Mouse (Mus musculus): ENCODE data around the gene Eif4a3. TPM values are rescaled to one million over a fixed set of nuclear protein-coding genes. Genes with fewer than 3 reads are reported as not detected.
"Not testable (repeated sequence)": the region's sequence is repeated elsewhere in the genome, so short reads cannot be mapped to it uniquely, and the experiment has no call there.

Gene Eif4a3
- total and polyA plus RNA-seq, 2 experiments from 2014 or later = 192 to 266 TPM

DNA sequence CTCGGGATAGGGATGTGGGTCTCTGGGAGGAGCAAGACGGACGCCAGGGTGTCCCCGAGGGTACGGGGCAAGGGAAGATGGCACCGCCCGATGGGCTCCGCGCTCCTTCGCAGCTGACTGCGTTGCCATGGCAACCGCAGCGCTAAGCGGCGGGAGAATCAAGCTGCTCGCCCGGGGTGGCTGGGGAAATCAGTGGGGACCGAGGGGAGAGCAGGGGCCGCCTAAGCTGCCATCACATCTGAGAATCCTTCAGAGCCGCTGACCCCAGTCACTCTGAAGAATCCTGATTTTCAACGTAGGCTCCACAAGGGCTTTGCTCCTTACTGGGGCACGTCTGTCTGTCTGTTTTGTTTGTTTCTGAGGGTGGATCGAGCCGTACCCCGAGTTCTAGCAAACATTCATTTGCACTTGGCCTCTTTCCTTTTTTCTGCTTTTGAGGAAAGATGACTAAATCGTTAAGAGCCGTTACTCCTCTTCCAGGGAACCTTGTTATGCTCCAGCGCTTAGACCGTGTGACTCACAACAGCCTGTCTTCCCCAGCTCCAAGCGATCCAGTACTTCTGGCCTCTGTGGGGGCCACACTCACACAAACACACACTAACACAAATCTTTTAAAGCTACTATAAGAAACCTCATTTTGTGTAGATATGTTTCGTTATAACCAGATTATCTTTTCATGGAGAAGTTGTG is 502 bp upstream of the Eif4a3 start:
- ATAC-seq (peak; percentile 5; the same call in 1 of the 2 replicates), DNase-seq (no peak)
- Histone ChIP-seq H3K4me2 (ENCODE audit: low read depth) (peak overlapping the region; percentile 78), H3K27ac (ENCODE audit: low read depth, low read length) (peak overlapping the region; percentile 98), H3K27me3 (ENCODE audit: insufficient read depth, low read length) (no peaks in the 10 kb centered on the region; the same call in 1 of the 2 replicates), H3K9ac (peak overlapping the region; percentile 85), H3K36me3 (ENCODE audit: insufficient read depth) (peaks cover 25% of the 10 kb centered on the region), H3K9me3 (ENCODE audit: low read length) (no peaks in the 10 kb centered on the region), H3K4me1 (ENCODE audit: insufficient read depth) (peaks cover 14% of the 10 kb centered on the region; the same call in 1 of the 2 replicates), H3K4me3 (ENCODE audit: low read depth, low read length) (peak overlapping the region; percentile 75)
- TF ChIP-seq CTCF (IDR thresholded peaks at IDR 0.05; ENCODE audit: low read depth) = no peak; the same call in 1 of the 2 replicates
- WGBS = 2% methylated on average over 31 of the region's 31 CpGs

DNA sequence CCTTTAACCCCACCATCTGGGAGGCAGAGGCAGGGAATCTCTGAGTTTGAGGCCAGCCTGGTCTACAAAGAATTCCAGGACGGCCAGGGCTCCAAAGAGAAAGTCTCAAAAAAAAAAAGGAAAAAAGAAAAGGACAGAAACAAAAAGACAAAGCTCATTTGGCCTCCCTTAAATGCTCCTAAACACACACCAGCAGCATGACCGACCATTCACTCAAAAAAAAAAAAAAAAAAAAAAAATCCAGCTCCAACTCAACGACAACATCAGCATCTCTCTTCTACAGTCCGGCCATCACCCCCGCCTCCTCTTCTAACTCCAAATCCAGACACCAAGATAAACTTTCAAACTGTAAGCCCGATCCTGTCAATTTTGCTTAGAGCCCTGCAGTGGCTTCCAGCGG is 972 bp downstream of the Eif4a3 start:
- Histone ChIP-seq H3K4me3 (ENCODE audit: low read depth, low read length) (peak overlapping the region; percentile 75), H3K27me3 (ENCODE audit: insufficient read depth, low read length) (no peaks in the 10 kb centered on the region), H3K4me1 (ENCODE audit: insufficient read depth) (peaks cover 14% of the 10 kb centered on the region; the same call in 1 of the 2 replicates), H3K4me2 (ENCODE audit: low read depth) (peak overlapping the region; percentile 62), H3K27ac (ENCODE audit: low read depth, low read length) (no peak overlapping the region), H3K9ac (peak overlapping the region; percentile 85), H3K9me3 (ENCODE audit: low read length) (no peaks in the 10 kb centered on the region), H3K36me3 (ENCODE audit: insufficient read depth) (peaks cover 40% of the 10 kb centered on the region)
- DNase-seq = no peak
- TF ChIP-seq CTCF (IDR thresholded peaks at IDR 0.05; ENCODE audit: low read depth) = no peak
- WGBS = 17% methylated on average over 7 of the region's 7 CpGs
- ATAC-seq = no peak

DNA sequence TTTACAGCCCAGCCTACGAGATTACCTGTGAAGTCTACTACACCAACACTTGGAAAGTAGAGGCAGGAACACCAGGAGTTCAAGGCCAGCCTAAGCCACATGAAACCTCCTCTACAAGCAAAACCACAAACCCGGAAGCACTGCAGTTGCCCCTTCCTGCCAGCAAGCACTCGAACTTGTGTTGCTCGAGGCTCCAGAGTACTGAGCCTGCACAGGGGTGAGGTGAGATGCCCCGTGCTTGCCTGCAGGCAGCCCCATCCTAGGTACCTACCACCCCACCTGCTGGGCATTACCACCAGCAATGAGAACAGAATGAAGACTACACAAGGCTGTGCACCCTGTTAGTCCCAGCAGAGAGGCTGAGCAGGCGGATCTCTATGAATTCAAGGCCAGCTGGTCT is 1.9 kb downstream of the Eif4a3 start:
- DNase-seq (no peak), ATAC-seq (no peak)
- no peaks in the 10 kb centered on the region for H3K9me3 ChIP-seq (ENCODE audit: low read length)
- 77% methylated on average over 6 of the region's 6 CpGs for WGBS
- no peak overlapping the region for H3K9ac ChIP-seq
- H3K36me3 ChIP-seq (ENCODE audit: insufficient read depth) = peaks cover 49% of the 10 kb centered on the region
- 0 out of 2 replicates have a peak overlapping the region, but pooled peaks have one; percentile 62 for H3K4me2 ChIP-seq (ENCODE audit: low read depth)
- no peak overlapping the region for H3K4me3 ChIP-seq (ENCODE audit: low read depth, low read length)
- H3K4me1 ChIP-seq (ENCODE audit: insufficient read depth) = peaks cover 14% of the 10 kb centered on the region; the same call in 1 of the 2 replicates
- no peaks in the 10 kb centered on the region for H3K27me3 ChIP-seq (ENCODE audit: insufficient read depth, low read length)
- TF ChIP-seq CTCF (IDR thresholded peaks at IDR 0.05; ENCODE audit: low read depth) = no peak
- H3K27ac ChIP-seq (ENCODE audit: low read depth, low read length) = no peak overlapping the region

DNA sequence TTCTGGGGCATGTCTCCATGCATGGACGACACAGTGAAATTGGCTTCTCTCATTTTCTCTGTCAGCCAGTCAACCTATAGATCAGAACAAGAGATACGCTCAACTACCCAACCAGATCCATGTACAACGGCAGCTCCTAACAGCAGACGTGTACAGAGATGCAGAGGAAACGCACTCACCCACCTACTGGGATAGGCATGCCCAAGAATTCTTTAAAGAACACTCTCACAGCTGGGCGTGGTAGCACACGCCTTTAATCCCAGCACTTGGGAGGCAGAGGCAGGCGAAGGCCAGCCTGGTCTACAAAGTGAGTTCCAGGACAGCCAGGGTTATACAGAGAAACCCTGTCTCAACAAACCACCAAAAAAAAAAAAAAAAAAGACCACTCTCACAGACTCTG is 7.0 kb downstream of the Eif4a3 start:
- not testable (repeated sequence) for H3K4me1 ChIP-seq (ENCODE audit: insufficient read depth); H3K27ac ChIP-seq (ENCODE audit: low read depth, low read length); H3K9me3 ChIP-seq (ENCODE audit: low read length); H3K9ac ChIP-seq; H3K4me3 ChIP-seq (ENCODE audit: low read depth, low read length); DNase-seq; H3K27me3 ChIP-seq (ENCODE audit: insufficient read depth, low read length); H3K4me2 ChIP-seq (ENCODE audit: low read depth); ATAC-seq
- H3K36me3 ChIP-seq (ENCODE audit: insufficient read depth) = peaks cover 93% of the 10 kb centered on the region
- 97% methylated on average over 8 of the region's 8 CpGs for WGBS

DNA sequence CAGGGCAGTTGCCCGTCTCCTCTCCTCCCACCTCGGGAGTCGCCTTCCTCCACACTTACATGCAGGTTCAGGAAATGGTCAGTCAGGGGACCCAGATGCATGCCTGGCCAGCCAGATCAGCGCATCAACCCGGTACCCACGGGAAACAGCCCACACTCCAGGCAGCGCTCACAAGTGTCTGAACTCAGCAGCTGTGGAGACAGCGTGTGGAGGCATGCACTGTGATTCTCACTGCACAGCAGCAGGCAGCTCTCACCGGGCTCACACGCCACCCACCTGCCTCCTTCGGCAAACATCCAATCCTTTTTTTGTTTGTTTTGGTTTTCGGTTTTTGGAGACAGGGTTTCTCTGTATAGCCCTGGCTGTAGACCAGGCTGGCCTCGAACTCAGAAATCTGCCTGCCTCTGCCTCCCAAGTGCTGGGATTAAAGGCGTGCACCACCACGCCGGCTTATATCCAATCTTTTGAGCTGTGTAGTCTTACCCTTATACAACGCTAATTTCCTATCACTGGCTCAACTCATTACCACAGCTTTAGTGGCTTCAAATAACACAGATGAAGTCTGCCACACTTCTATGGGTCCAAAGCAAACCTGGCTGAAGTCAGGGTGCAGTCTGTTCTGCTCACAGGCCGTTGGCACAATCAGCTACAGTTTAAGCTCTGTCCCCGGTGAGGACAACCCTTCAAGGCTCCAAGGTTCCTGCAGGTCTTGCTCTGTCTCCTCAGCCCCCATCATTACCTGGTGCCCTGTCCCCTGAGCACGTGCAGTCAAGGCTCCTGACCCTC is 12.5 kb downstream of the Eif4a3 start:
- H3K4me1 ChIP-seq (ENCODE audit: insufficient read depth) = no peaks in the 10 kb centered on the region
- no peak for TF ChIP-seq CTCF (IDR thresholded peaks at IDR 0.05; ENCODE audit: low read depth)
- H3K27me3 ChIP-seq (ENCODE audit: insufficient read depth, low read length) = no peaks in the 10 kb centered on the region
- ATAC-seq (no peak), DNase-seq (no peak)
- no peak overlapping the region for H3K4me2 ChIP-seq (ENCODE audit: low read depth)
- WGBS = 86% methylated on average over 20 of the region's 20 CpGs
- H3K36me3 ChIP-seq (ENCODE audit: insufficient read depth) = peaks cover 87% of the 10 kb centered on the region
- H3K27ac ChIP-seq (ENCODE audit: low read depth, low read length) = no peak overlapping the region
- H3K4me3 ChIP-seq (ENCODE audit: low read depth, low read length) = no peak overlapping the region
- no peak overlapping the region for H3K9ac ChIP-seq
- H3K9me3 ChIP-seq (ENCODE audit: low read length) = no peaks in the 10 kb centered on the region

DNA sequence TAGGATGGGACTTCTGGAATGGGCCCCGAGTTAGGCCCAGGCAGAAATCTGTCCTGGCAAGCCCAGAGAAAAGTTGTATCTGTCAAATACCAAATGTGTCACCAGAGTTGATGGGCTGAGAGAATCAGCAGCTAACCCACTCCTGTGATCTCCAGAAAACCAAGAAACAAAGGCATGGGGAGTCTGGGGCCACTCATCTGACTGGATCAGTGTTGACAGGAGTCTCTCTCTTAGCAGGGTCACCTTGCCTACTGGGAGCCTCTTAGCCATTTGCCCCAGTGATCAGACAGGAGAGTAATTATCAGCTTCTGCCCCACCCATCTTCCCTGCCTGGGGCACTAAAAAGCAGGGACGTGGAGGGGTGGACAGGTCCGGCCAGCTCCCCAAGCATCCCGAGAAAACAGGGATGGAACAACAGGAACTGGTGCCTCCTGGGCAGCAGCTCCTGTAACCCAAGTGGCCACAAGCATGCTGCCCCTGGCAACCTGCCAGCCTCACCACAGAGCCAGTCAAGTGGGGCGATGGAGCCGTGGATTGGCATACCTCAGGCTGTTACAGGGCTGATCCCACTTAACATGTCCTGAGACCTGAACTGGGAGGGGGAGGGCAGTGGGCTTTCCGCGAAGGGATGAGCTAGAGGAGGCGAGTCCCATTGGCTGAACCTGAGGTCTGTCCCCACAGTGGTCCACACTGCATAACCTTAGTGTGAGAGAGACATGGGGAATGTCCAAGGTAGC is 13.9 kb downstream of the Eif4a3 start:
- no peak for ATAC-seq
- no peak overlapping the region for H3K9ac ChIP-seq
- H3K9me3 ChIP-seq (ENCODE audit: low read length) = no peaks in the 10 kb centered on the region
- no peak overlapping the region for H3K4me3 ChIP-seq (ENCODE audit: low read depth, low read length)
- peaks cover 84% of the 10 kb centered on the region for H3K36me3 ChIP-seq (ENCODE audit: insufficient read depth)
- no peaks in the 10 kb centered on the region for H3K4me1 ChIP-seq (ENCODE audit: insufficient read depth)
- no peak overlapping the region for H3K4me2 ChIP-seq (ENCODE audit: low read depth)
- 66% methylated on average over 9 of the region's 9 CpGs for WGBS
- no peak overlapping the region for H3K27ac ChIP-seq (ENCODE audit: low read depth, low read length)
- no peak for DNase-seq
- no peak for TF ChIP-seq CTCF (IDR thresholded peaks at IDR 0.05; ENCODE audit: low read depth)
- no peaks in the 10 kb centered on the region for H3K27me3 ChIP-seq (ENCODE audit: insufficient read depth, low read length)
